Mouse (Mus musculus): ENCODE measurements at regions not wholly inside any gene's neighbourhood (a gene's known extent, or its start where the extent isn't known, plus 50 kb on each side); places are given as distances from the start of the nearest gene placed in this dataset.

- no peak for DNase-seq (ENCODE audit: low spot score)
Measured at GRCm38 (mm10) chr5:146684429-146684828, 99.4 kb upstream of the Gpr12 start.

GRCm38 (mm10) chr5:146683554-146683953, 98.5 kb upstream of the Gpr12 start:
- DNase-seq (ENCODE audit: low spot score) = no peak

GRCm38 (mm10) chr5:146682893-146683292, 97.9 kb upstream of the Gpr12 start:
- no peak for DNase-seq (ENCODE audit: low spot score)

GRCm38 (mm10) chr5:146681512-146681911, 96.5 kb upstream of the Gpr12 start:
- DNase-seq (ENCODE audit: low spot score) = no peak

- peak; percentile 36 for DNase-seq (ENCODE audit: low spot score)
Measured at GRCm38 (mm10) chr5:146679198-146679681, 94.2 kb upstream of the Gpr12 start.

GRCm38 (mm10) chr5:146678775-146679170, 93.7 kb upstream of the Gpr12 start:
- DNase-seq (ENCODE audit: low spot score) = no peak

GRCm38 (mm10) chr5:146678049-146678774, 93.2 kb upstream of the Gpr12 start:
- DNase-seq (ENCODE audit: low spot score) = no peak

- DNase-seq (ENCODE audit: low spot score) = no peak
Measured at GRCm38 (mm10) chr5:146677151-146677515, 92.1 kb upstream of the Gpr12 start.

GRCm38 (mm10) chr5:146676470-146677150, 91.6 kb upstream of the Gpr12 start:
- no peak for DNase-seq (ENCODE audit: low spot score)

GRCm38 (mm10) chr5:146675887-146676277, 90.8 kb upstream of the Gpr12 start:
- DNase-seq (ENCODE audit: low spot score) = no peak

GRCm38 (mm10) chr5:146675006-146675886, 90.2 kb upstream of the Gpr12 start:
- DNase-seq (ENCODE audit: low spot score) = peak; percentile 62

- DNase-seq (ENCODE audit: low spot score) = no peak
Measured at GRCm38 (mm10) chr5:146661751-146662150, 76.7 kb upstream of the Gpr12 start.

GRCm38 (mm10) chr5:146657228-146657627, 72.2 kb upstream of the Gpr12 start:
- no peak for DNase-seq (ENCODE audit: low spot score)

- no peak for DNase-seq (ENCODE audit: low spot score)
Measured at GRCm38 (mm10) chr5:146655394-146655793, 70.4 kb upstream of the Gpr12 start.

GRCm38 (mm10) chr5:146653686-146654450, 68.8 kb upstream of the Gpr12 start:
- no peak for DNase-seq (ENCODE audit: low spot score)

GRCm38 (mm10) chr5:146652874-146653273, 67.8 kb upstream of the Gpr12 start:
- DNase-seq (ENCODE audit: low spot score) = no peak

GRCm38 (mm10) chr5:146648519-146649060, 63.6 kb upstream of the Gpr12 start:
- DNase-seq (ENCODE audit: low spot score) = no peak

- no peak for DNase-seq (ENCODE audit: low spot score)
Measured at GRCm38 (mm10) chr5:146647628-146648380, 62.8 kb upstream of the Gpr12 start.

GRCm38 (mm10) chr5:146644499-146644898, 59.5 kb upstream of the Gpr12 start:
- peak; percentile 38 for DNase-seq (ENCODE audit: low spot score)

GRCm38 (mm10) chr5:146641931-146642330, 56.9 kb upstream of the Gpr12 start:
- DNase-seq (ENCODE audit: low spot score) = no peak

- DNase-seq (ENCODE audit: low spot score) = no peak
Measured at GRCm38 (mm10) chr5:146636859-146637258, 51.8 kb upstream of the Gpr12 start.
